Mouse (Mus musculus): Measurements from ENCODE around the gene Gm14410. TPM values are rescaled to one million over a fixed set of nuclear protein-coding genes. Genes with fewer than 3 reads are reported as not detected.

The Gm14410 gene
- 5.8 TPM for polyA plus RNA-seq (2017; shearing (Covaris generic))

GRCm38 (mm10) chr2:177206341-177206740 is at the start of gene Gm14410:
TSS of gene Gm14410 (minus strand) at chr2:177206421.

Other genes starting within 250 kb of the Gm14410 start
- 0.24 TPM for gene Gm14419, start 205.5 kb downstream of the Gm14410 start, polyA plus RNA-seq (2017; shearing (Covaris generic))
- not detected for gene Gm14401, start 132.1 kb downstream of the Gm14410 start, polyA plus RNA-seq (2017; shearing (Covaris generic))
- gene Gm14409, start 60.6 kb upstream of the Gm14410 start, polyA plus RNA-seq (2017; shearing (Covaris generic)): not detected
- gene Gm14412, start 117.9 kb upstream of the Gm14410 start, polyA plus RNA-seq (2017; shearing (Covaris generic)): not detected
- gene Gm14418, start 191.9 kb upstream of the Gm14410 start, polyA plus RNA-seq (2017; shearing (Covaris generic)): 0.65 TPM

Measured in effector memory CD4-positive, alpha-beta T cell, adult 7 months (primary cell).